Mouse (Mus musculus): ENCODE measurements around the gene Cdkal1. TPM values are rescaled to one million over a fixed set of nuclear protein-coding genes. Genes with fewer than 3 reads are reported as not detected.

Gene Cdkal1
- polyA plus RNA-seq, 1 experiment = 6.5 TPM

DNA sequence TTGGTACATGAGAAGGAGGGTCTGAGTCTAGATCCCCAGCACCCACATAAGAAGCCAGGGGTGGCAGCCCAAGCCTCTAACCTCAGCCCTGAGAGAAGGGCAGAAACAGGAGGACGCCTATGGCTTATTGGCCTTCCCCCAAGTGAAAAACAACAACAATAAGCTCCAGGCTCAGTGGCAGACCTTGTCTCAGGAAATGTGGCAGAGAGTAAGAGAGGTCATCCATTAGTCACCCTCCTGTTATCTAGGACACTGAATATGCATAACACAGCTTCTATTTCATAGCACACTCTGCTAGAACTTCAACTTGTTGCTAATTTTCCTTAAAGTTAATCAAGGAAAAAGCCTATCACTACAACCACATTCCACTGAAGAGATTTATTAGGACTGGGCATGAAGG, 154.1 kb downstream of the Cdkal1 start:
- no peak overlapping the region for H3K4me3 ChIP-seq (ENCODE audit: insufficient read depth, low read length)
- no peak for TF ChIP-seq CTCF (IDR thresholded peaks at IDR 0.05; ENCODE audit: extremely low read depth, insufficient read depth, low read length)
- no peak for TF ChIP-seq POLR2A (IDR thresholded peaks at IDR 0.05; ENCODE audit: extremely low read depth, insufficient read depth, low read length)

DNA sequence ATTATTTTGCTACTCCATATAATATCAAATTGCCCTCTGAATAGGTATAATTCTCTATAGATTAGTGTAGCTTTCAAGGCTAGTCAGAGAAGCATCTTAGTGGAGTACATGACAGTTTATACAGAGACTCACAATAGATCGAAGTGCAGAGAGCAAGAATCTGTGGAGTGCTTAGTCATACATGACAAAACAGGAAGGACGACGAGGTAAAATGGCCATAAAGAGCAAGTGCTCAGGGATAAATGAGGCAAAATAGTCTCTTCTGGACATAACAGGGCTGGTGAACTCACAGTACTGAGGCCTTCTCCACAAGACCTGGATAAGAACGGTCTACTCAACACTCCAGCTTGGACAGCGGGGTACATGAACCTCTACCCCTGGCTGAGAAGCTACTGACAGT, 155.6 kb downstream of the Cdkal1 start:
- Histone ChIP-seq H3K27ac (ENCODE audit: insufficient read depth, low read length) (no peak overlapping the region), H3K4me3 (ENCODE audit: insufficient read depth, low read length) (no peak overlapping the region), H3K4me1 (ENCODE audit: control insufficient read depth, insufficient read depth, low read length) (no peaks in the 10 kb centered on the region)
- TF ChIP-seq CTCF (IDR thresholded peaks at IDR 0.05; ENCODE audit: extremely low read depth, insufficient read depth, low read length) (no peak), POLR2A (IDR thresholded peaks at IDR 0.05; ENCODE audit: extremely low read depth, insufficient read depth, low read length) (no peak)

More for the DNA sequence above, 154.1 kb downstream of the Cdkal1 start:
- Histone ChIP-seq H3K4me1 (ENCODE audit: control insufficient read depth, insufficient read depth, low read length) (no peaks in the 10 kb centered on the region), H3K27ac (ENCODE audit: insufficient read depth, low read length) (no peak overlapping the region)

DNA sequence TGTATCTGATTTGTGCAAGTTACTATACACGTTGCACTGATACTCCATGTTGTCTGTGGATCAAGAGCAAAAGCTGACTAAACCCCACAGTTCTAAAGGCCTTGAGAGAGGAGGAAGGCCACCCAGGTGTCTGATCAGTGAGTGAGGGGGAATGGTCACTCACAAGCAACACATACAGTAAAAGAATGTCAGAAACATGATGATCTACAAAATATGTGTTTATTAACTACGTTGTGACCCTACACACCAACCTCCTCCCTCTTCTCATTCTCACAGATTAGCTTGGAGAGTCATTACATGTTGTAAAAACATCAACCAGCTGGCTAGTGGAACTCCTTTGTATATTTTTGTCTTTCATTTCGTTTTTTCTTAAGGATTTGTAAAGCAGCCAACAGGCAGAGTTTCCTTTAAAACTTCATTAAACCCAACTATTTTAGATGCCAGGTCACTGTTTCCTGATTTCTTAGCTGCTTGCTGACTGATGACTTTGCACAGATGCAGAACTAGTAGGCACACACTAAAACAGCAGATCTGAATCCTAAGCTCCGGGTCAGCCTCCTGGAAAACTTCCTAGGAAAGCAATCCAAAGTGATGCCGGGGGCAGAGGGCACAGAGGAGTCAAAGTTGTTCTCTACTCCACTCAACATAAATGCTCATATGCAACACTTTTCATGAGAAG, 157.0 kb downstream of the Cdkal1 start:
- no peak for TF ChIP-seq CTCF (IDR thresholded peaks at IDR 0.05; ENCODE audit: extremely low read depth, insufficient read depth, low read length)
- no peak for TF ChIP-seq POLR2A (IDR thresholded peaks at IDR 0.05; ENCODE audit: extremely low read depth, insufficient read depth, low read length)
- H3K27ac ChIP-seq (ENCODE audit: insufficient read depth, low read length) = no peak overlapping the region
- no peaks in the 10 kb centered on the region for H3K4me1 ChIP-seq (ENCODE audit: control insufficient read depth, insufficient read depth, low read length)
- H3K4me3 ChIP-seq (ENCODE audit: insufficient read depth, low read length) = no peak overlapping the region

DNA sequence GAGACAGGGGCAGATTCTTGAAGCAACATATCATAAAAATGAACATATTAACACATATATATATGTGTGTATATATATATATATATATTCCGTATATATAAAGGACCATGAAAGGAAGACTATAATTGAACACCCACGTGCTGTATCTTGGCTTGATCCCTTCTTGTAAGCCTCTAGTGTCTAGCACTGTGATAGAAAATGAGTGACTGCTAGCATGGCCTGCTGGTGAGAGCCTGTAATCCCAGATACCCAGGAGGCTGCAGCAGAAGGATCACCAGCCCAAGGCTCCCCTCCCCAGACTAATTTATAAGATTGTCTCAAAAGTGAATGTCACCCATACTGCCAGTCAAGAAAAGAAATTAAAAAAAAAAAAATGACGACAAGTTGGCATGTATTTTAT, 158.2 kb downstream of the Cdkal1 start:
- no peaks in the 10 kb centered on the region for H3K4me1 ChIP-seq (ENCODE audit: control insufficient read depth, insufficient read depth, low read length)
- H3K4me3 ChIP-seq (ENCODE audit: insufficient read depth, low read length) = no peak overlapping the region
- no peak overlapping the region for H3K27ac ChIP-seq (ENCODE audit: insufficient read depth, low read length)
- TF ChIP-seq CTCF (IDR thresholded peaks at IDR 0.05; ENCODE audit: extremely low read depth, insufficient read depth, low read length) (no peak), POLR2A (IDR thresholded peaks at IDR 0.05; ENCODE audit: extremely low read depth, insufficient read depth, low read length) (no peak)

DNA sequence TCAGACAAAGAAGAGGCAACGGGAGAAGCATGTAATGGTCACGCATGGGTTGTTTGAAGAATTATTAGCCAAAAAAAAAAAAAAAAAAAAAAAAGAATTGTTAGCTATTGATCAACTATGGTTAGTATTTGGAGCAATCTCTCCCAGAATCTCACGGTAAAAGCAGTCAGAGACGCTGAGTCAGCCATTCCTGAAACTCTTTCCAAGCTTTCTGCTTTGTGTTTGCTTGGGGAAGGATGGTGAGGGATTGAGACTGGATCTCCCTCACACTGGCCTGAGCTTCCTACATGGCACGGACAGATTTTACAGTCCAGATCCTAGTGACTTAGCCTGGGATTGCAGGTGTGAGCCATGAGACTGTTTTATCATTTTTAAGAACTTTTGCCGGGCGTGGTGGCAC, 164.7 kb downstream of the Cdkal1 start:
- H3K4me1 ChIP-seq (ENCODE audit: control insufficient read depth, insufficient read depth, low read length) = no peaks in the 10 kb centered on the region
- TF ChIP-seq POLR2A (IDR thresholded peaks at IDR 0.05; ENCODE audit: extremely low read depth, insufficient read depth, low read length) = no peak
- no peak for TF ChIP-seq CTCF (IDR thresholded peaks at IDR 0.05; ENCODE audit: extremely low read depth, insufficient read depth, low read length)

DNA sequence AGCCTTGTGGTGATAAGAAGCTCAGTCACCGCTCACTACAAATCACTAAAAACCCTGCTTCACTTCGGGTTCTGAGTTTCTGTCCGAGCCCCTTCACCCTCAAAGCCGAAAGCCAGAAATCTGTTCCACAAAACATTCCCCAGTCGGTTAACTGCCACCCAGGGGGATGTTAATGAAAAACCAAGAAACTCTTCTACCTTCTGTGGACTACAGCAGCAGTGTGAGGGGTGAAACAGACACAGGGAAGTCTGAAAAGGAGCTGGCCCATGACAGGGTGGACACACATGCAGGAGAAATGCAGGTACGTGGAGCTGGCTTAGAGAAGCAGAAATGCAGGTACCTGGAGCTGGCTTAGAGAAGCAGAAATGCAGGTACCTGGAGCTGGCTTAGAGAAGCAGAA, 166.6 kb downstream of the Cdkal1 start:
- no peaks in the 10 kb centered on the region for H3K4me1 ChIP-seq (ENCODE audit: control insufficient read depth, insufficient read depth, low read length)
- H3K27ac ChIP-seq (ENCODE audit: insufficient read depth, low read length) = no peak overlapping the region
- no peak for TF ChIP-seq POLR2A (IDR thresholded peaks at IDR 0.05; ENCODE audit: extremely low read depth, insufficient read depth, low read length)
- no peak for TF ChIP-seq CTCF (IDR thresholded peaks at IDR 0.05; ENCODE audit: extremely low read depth, insufficient read depth, low read length)
- H3K4me3 ChIP-seq (ENCODE audit: insufficient read depth, low read length) = no peak overlapping the region

More for the DNA sequence above, 164.7 kb downstream of the Cdkal1 start:
- Histone ChIP-seq H3K27ac (ENCODE audit: insufficient read depth, low read length) (no peak overlapping the region), H3K4me3 (ENCODE audit: insufficient read depth, low read length) (no peak overlapping the region)

DNA sequence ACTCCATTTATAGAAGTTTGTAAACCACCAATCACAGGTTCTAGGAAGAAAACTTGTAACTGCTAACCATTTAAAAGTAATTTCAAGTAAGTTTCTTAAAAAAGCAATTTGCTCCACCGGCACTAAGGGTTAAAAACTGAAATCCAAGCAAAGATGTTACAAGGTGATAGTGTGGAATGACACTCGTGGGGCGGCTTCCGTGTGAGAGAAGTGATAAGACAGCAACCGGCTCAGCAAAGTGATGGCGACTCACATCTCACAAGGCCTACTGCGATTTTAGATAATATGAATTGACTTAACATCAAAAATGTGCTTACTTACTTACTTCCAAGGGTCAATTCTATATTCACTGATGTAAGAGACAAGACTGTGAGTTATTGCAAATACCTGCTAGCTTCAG, 167.6 kb downstream of the Cdkal1 start:
- no peak overlapping the region for H3K27ac ChIP-seq (ENCODE audit: insufficient read depth, low read length)
- no peak overlapping the region for H3K4me3 ChIP-seq (ENCODE audit: insufficient read depth, low read length)
- H3K4me1 ChIP-seq (ENCODE audit: control insufficient read depth, insufficient read depth, low read length) = no peaks in the 10 kb centered on the region
- TF ChIP-seq POLR2A (IDR thresholded peaks at IDR 0.05; ENCODE audit: extremely low read depth, insufficient read depth, low read length) (no peak), CTCF (IDR thresholded peaks at IDR 0.05; ENCODE audit: extremely low read depth, insufficient read depth, low read length) (no peak)

DNA sequence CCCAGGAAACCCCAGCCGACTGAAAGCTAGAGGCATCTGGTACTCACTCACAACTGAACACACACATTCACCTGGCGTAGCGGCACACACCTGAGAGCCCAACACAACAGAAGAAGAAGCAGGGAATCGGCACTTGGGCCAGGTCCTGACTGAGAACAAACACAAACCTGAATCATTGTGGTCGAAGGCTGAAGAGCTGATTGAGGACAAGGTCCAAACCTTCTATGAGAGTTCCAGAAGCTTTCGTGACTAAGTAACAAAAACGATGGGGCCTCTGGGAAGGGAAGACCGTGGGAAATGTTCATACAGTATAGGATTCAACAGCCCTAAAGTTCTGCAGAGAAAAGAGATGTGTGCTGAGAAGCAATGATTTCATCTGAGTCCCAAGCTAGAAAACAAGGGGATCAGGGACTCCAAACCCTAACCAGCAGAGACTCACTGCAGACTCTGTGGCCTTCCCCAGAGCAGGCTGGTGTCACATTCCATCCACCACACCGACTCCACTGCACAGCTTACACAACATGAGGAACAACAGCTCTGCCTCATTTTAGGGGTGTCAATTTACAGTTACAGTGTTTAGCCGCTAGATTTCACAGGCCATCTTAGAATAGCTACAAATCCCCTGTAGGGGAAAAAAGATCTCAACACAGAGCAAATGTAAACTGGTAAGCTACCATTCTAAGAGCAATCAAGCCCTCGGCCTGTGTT, 175.8 kb downstream of the Cdkal1 start:
- Histone ChIP-seq H3K27ac (ENCODE audit: insufficient read depth, low read length) (no peak overlapping the region), H3K4me3 (ENCODE audit: insufficient read depth, low read length) (no peak overlapping the region), H3K4me1 (ENCODE audit: control insufficient read depth, insufficient read depth, low read length) (no peaks in the 10 kb centered on the region)
- TF ChIP-seq CTCF (IDR thresholded peaks at IDR 0.05; ENCODE audit: extremely low read depth, insufficient read depth, low read length) (no peak), POLR2A (IDR thresholded peaks at IDR 0.05; ENCODE audit: extremely low read depth, insufficient read depth, low read length) (no peak)

DNA sequence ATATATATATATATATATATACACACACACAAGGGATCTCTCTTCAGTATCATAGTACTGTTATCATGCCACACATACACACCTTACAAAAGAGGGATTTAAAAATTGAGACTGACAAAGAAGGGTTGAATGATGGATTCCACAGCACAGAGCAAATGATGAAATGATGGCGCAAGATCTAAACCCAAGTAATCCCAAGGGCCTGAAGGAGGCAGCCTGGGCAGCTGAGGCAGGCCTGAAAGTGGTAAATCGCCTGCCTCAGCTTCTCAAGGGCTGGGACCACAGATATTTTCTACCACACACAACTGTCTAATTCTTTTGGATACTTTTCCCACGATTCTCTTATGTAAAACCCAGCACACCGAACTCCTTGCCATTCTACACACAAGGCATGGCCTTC, 177.9 kb downstream of the Cdkal1 start:
- no peak overlapping the region for H3K4me3 ChIP-seq (ENCODE audit: insufficient read depth, low read length)
- no peak overlapping the region for H3K27ac ChIP-seq (ENCODE audit: insufficient read depth, low read length)
- no peaks in the 10 kb centered on the region for H3K4me1 ChIP-seq (ENCODE audit: control insufficient read depth, insufficient read depth, low read length)
- TF ChIP-seq POLR2A (IDR thresholded peaks at IDR 0.05; ENCODE audit: extremely low read depth, insufficient read depth, low read length) (no peak), CTCF (IDR thresholded peaks at IDR 0.05; ENCODE audit: extremely low read depth, insufficient read depth, low read length) (no peak)

DNA sequence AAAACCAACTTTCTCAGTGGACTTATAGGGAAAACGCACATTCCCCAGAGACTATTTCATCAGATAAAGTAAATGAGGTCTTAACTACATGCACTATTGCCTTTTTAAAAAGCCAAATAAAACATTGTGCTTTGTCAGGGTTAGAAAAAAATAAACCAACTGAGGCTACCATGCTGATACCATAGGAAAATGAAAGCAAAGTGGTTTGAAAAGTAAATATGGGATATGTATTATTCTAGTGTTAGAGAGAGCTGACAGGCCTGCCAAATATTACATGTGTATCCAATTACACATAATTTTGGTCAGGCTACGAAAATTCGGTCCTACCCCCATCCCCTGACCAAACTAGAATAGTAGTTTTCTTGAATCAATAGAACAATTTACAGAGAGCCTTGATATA, 184.8 kb downstream of the Cdkal1 start:
- Histone ChIP-seq H3K4me1 (ENCODE audit: control insufficient read depth, insufficient read depth, low read length) (no peaks in the 10 kb centered on the region), H3K4me3 (ENCODE audit: insufficient read depth, low read length) (no peak overlapping the region), H3K27ac (ENCODE audit: insufficient read depth, low read length) (no peak overlapping the region)
- no peak for TF ChIP-seq CTCF (IDR thresholded peaks at IDR 0.05; ENCODE audit: extremely low read depth, insufficient read depth, low read length)
- no peak for TF ChIP-seq POLR2A (IDR thresholded peaks at IDR 0.05; ENCODE audit: extremely low read depth, insufficient read depth, low read length)
